Mouse (Mus musculus) spleen, postnatal 4 days (tissue): ENCODE results near the gene Selenoo.

ENCODE experiments used
- DNase-seq, 2 experiments: peaks; one replicate each; pipeline ENCODE4 v3.0.0; 2022; ENCODE audit warnings: low spot score in 2 of 2

The Selenoo gene

GRCm38 (mm10) chr15:89148496-89149270, 59.8 kb downstream of the Selenoo start:
- DNase-seq, result no peak

- no peak for DNase-seq
Observed at GRCm38 (mm10) chr15:89149271-89150040, 60.6 kb downstream of the Selenoo start, which contains the start of gene Mapk11. TSS of gene Mapk11 (minus strand) at chr15:89149628.
